Mouse (Mus musculus) heart, adult 2 months (tissue): ENCODE measurements around the gene Slc35e3.

Experiments
- CTCF ChIP-seq: fragments of 200-600 bp; IDR thresholded peaks from 2 replicates; pipeline ENCODE4 v1.8.1; 2022; ENCODE audit warnings: antibody characterized with exemption, mild to moderate bottlenecking, moderate library complexity
- EP300 ChIP-seq: fragments of 200-500 bp; IDR thresholded peaks from 2 replicates; pipeline ENCODE4 v1.6.1; 2011; ENCODE audit warnings: low read depth, low read length, control low read depth; ENCODE audit not compliant: insufficient read depth
- POLR2A ChIP-seq: fragments of 200-500 bp; IDR thresholded peaks from 2 replicates; pipeline ENCODE4 v1.6.1; 2011; ENCODE audit warnings: mild to moderate bottlenecking, low read depth, low read length, control low read depth; ENCODE audit not compliant: insufficient read depth

GRCm38 (mm10) chr10:117755086-117755798, 9.1 kb upstream of the Slc35e3 start:
- TF ChIP-seq EP300 (no peak), POLR2A (no peak), CTCF (no peak)
